Mouse (Mus musculus): ENCODE measurements around the gene Tas2r103. TPM values are rescaled to one million over a fixed set of nuclear protein-coding genes. Genes with fewer than 3 reads are reported as not detected.

Tas2r103 gene
- polyA plus RNA-seq (2015; fragmentation: Nextera tagmentation; extraction: Ambion mirVana): not detected in 2 replicates

DNA sequence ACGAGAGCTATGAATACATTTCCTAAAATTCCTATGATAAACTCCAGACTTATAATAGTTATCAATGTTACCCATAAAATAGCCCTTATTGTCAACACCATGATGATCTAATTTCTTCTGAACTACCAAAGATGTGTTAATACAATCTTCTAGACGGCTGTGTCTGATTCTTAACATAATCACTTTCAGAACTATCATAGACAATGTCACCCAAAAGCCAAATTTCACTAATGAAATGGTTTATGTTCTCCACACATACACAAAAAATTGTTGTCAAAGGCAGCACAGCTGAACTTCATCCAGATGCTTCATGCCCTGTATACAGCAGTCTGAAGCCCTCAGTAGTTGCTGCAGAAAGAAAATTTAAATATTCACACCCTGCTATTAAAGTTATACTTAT, at the start of gene Tas2r103:
Gene Tas2r103 (minus strand): TSS at position 101 of the 400 bp plus-strand sequence.
- Histone ChIP-seq H3K27ac (ENCODE audit: low read length) (no peak within 1 kb of the TSS), H3K27me3 (ENCODE audit: control insufficient read depth, insufficient read depth, low read length) (no peaks in the 10 kb centered on the region), H3K4me1 (ENCODE audit: control insufficient read depth, insufficient read depth, low read length) (no peaks in the 10 kb centered on the region), H3K36me3 (ENCODE audit: control insufficient read depth, insufficient read depth, low read length) (no peaks in the 10 kb centered on the region), H3K4me3 (replicated peaks; ENCODE audit: low read length) (no peak within 1 kb of the TSS), H3K9me3 (replicated peaks; ENCODE audit: control insufficient read depth, low read length) (no peaks in the 10 kb centered on the region), H3K4me2 (ENCODE audit: low read depth, low read length) (no peak within 1 kb of the TSS), H3K9ac (ENCODE audit: low read length) (no peak within 1 kb of the TSS)
- ATAC-seq (ENCODE audit: insufficient read depth, low FRiP score): no peak
- WGBS: 63% methylated on average over 2 of the region's 2 CpGs

DNA sequence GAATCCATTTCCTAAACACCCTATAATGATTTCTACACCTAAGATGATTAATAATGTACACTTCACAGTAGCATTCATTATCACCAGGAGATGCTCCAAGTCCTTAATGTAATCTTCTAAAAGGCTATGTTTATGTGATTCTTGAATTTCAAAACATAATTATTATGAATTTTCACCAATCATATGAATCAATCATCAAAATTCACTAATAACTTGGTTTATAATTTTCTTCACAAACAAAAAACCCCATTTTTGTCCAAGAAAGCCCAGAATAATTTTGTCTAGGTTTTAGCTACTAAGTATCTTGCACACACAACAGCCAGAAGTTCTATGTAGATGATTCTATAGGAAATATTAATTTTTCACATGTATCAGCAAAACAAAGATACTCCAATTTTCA, 18.8 kb upstream of the Tas2r103 start, which contains the start of gene Tas2r140:
Gene Tas2r140 (minus strand): TSS at position 101 of the 400 bp plus-strand sequence.
- Histone ChIP-seq H3K9ac (ENCODE audit: low read length) (no peak within 1 kb of the TSS), H3K27ac (ENCODE audit: low read length) (no peak within 1 kb of the TSS)

More for the DNA sequence above, 18.8 kb upstream of the Tas2r103 start, which contains the start of gene Tas2r140:
- Histone ChIP-seq H3K4me2 (ENCODE audit: low read depth, low read length) (no peak within 1 kb of the TSS), H3K4me1 (ENCODE audit: control insufficient read depth, insufficient read depth, low read length) (no peaks in the 10 kb centered on the region), H3K9me3 (replicated peaks; ENCODE audit: control insufficient read depth, low read length) (no peaks in the 10 kb centered on the region), H3K36me3 (ENCODE audit: control insufficient read depth, insufficient read depth, low read length) (no peaks in the 10 kb centered on the region), H3K4me3 (replicated peaks; ENCODE audit: low read length) (no peak within 1 kb of the TSS), H3K27me3 (ENCODE audit: control insufficient read depth, insufficient read depth, low read length) (no peaks in the 10 kb centered on the region)
- ATAC-seq (ENCODE audit: insufficient read depth, low FRiP score): no peak

Other genes starting within 250 kb of the Tas2r103 start
- not detected in 2 replicates for gene Tas2r117, start 234.3 kb downstream of the Tas2r103 start, polyA plus RNA-seq (2015; fragmentation: Nextera tagmentation; extraction: Ambion mirVana)
- gene Tas2r123, start 190.0 kb downstream of the Tas2r103 start, polyA plus RNA-seq (2015; fragmentation: Nextera tagmentation; extraction: Ambion mirVana): not detected in 2 replicates
- gene Tas2r116, start 181.7 kb downstream of the Tas2r103 start, polyA plus RNA-seq (2015; fragmentation: Nextera tagmentation; extraction: Ambion mirVana): not detected in 2 replicates
- not detected in 2 replicates for gene Tas2r110, start 169.1 kb downstream of the Tas2r103 start, polyA plus RNA-seq (2015; fragmentation: Nextera tagmentation; extraction: Ambion mirVana)
- not detected in 2 replicates for gene Tas2r113, start 144.1 kb downstream of the Tas2r103 start, polyA plus RNA-seq (2015; fragmentation: Nextera tagmentation; extraction: Ambion mirVana)
- not detected in 2 replicates for gene Tas2r125, start 127.5 kb downstream of the Tas2r103 start, polyA plus RNA-seq (2015; fragmentation: Nextera tagmentation; extraction: Ambion mirVana)
- not detected in 2 replicates for gene Tas2r129, start 86.0 kb downstream of the Tas2r103 start, polyA plus RNA-seq (2015; fragmentation: Nextera tagmentation; extraction: Ambion mirVana)
- not detected in 2 replicates for gene Tas2r131, start 79.2 kb downstream of the Tas2r103 start, polyA plus RNA-seq (2015; fragmentation: Nextera tagmentation; extraction: Ambion mirVana)
- not detected in 2 replicates for gene Tas2r109, start 56.1 kb downstream of the Tas2r103 start, polyA plus RNA-seq (2015; fragmentation: Nextera tagmentation; extraction: Ambion mirVana)
- gene Tas2r140, start 18.7 kb upstream of the Tas2r103 start, polyA plus RNA-seq (2015; fragmentation: Nextera tagmentation; extraction: Ambion mirVana): not detected in 2 replicates
- gene Smim10l1, start 67.8 kb upstream of the Tas2r103 start, polyA plus RNA-seq (2015; fragmentation: Nextera tagmentation; extraction: Ambion mirVana): 74.9 and 82.3 TPM in 2 replicates